Mouse (Mus musculus): ENCODE results near the gene Rinl.

DNA sequence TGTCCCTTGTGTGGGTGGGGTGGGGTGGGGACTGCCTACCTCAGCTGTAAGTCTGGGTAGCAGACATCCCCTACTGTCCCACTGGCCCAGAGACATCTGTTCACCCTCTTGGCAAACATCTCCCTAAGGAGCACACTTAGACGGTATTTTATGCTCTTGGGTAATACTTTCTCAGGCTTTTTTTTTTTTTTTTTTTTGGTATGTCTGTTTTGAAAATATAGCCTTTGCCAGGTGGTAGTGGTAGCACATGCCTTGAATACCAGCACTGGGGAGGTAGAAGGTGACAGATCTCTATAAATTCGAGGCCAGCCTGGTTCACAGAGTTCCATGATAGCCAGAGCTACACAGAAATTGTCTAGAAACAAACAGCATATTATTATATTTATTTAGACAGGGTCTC is 35.2 kb downstream of the Rinl start:
- TF ChIP-seq MYOD1 (IDR thresholded peaks at IDR 0.05; ENCODE audit: control insufficient read depth in 1 of 3, insufficient read length in 2 of 3, low read depth in 2 of 3) = peak in 2 of 3 experiments; percentile 45 to 46
- TF ChIP-seq POLR2AphosphoS2 (IDR thresholded peaks at IDR 0.05; ENCODE audit: insufficient read length, low read depth) = no peak
- TF ChIP-seq USF1 (IDR thresholded peaks at IDR 0.05; ENCODE audit: low read depth) = no peak
- no peak for TF ChIP-seq E2F4 (IDR thresholded peaks at IDR 0.05; ENCODE audit: insufficient read depth)
- peak; percentile 4 for TF ChIP-seq TCF12 (IDR thresholded peaks at IDR 0.05; ENCODE audit: insufficient read depth, poor library complexity, severe bottlenecking)
- no peak for TF ChIP-seq POLR2A (IDR thresholded peaks at IDR 0.05; ENCODE audit: insufficient read length, low read depth)
- no peak for TF ChIP-seq CEBPB (IDR thresholded peaks at IDR 0.05; ENCODE audit: insufficient read depth, poor library complexity, severe bottlenecking)
- TF ChIP-seq REST (IDR thresholded peaks at IDR 0.05; ENCODE audit: insufficient read depth, insufficient read length) = no peak
- TF ChIP-seq MAX (IDR thresholded peaks at IDR 0.05; ENCODE audit: low read depth) = no peak
- TF ChIP-seq MYOG (IDR thresholded peaks at IDR 0.05; ENCODE audit: control insufficient read depth in 1 of 3, insufficient read depth in 1 of 3, insufficient read length in 2 of 3, low read depth in 2 of 3) = no peak
